Mouse (Mus musculus): ENCODE results near the gene Agbl1. TPM values are rescaled to one million over a fixed set of nuclear protein-coding genes. Genes with fewer than 3 reads are reported as not detected.
"Not testable (repeated sequence)": the region's sequence is repeated elsewhere in the genome, so short reads cannot be mapped to it uniquely, and the experiment has no call there.

The Agbl1 gene
- polyA plus RNA-seq, 1 experiment from 2014 or later, result 0.18 TPM

- Histone ChIP-seq H3K4me3 (no peak overlapping the region), H3K9me3 (no peaks in the 10 kb centered on the region), H3K4me2 (no peak overlapping the region), H3K9ac (no peak overlapping the region), H3K27me3 (no peaks in the 10 kb centered on the region), H3K27ac (replicated peaks) (no peak overlapping the region), H3K4me1 (replicated peaks) (no peaks in the 10 kb centered on the region), H3K36me3 (no peaks in the 10 kb centered on the region)
- no peak for ATAC-seq (ENCODE audit: low FRiP score, low read depth)
- WGBS, result 81% methylated on average over 4 of the region's 4 CpGs
These were observed 421.3 kb downstream of the Agbl1 start for GRCm38 (mm10) chr7:76650984-76651383.

DNA sequence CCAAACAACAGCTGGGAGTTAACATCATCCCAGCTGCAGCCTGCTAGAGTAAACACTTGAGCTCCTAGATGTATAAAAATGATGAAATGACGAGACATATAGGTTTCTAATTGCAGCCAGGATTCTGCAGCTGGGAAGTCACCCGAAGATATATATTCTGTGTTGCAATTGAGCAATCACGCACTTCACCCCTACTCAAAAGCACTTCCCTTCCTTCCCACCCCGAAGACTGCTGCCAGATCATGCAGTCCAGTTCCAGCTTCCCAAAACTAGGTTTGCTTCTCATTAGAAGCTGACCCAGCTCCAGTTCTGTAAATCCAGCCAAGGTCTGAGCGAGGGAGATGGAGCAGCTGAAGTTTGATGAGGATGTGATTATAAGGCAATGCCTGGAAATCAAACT is 431.4 kb downstream of the Agbl1 start:
- no peaks in the 10 kb centered on the region for H3K4me1 ChIP-seq (replicated peaks)
- H3K9me3 ChIP-seq, result no peaks in the 10 kb centered on the region
- no peak overlapping the region for H3K27ac ChIP-seq (replicated peaks)
- H3K4me2 ChIP-seq, result no peak overlapping the region
- H3K36me3 ChIP-seq, result no peaks in the 10 kb centered on the region
- 90% methylated on average over 5 of the region's 5 CpGs for WGBS
- H3K4me3 ChIP-seq, result no peak overlapping the region
- H3K27me3 ChIP-seq, result no peaks in the 10 kb centered on the region
- ATAC-seq (ENCODE audit: low FRiP score, low read depth), result no peak
- H3K9ac ChIP-seq, result no peak overlapping the region

- no peak overlapping the region for H3K4me2 ChIP-seq
- no peaks in the 10 kb centered on the region for H3K27me3 ChIP-seq
- H3K27ac ChIP-seq (replicated peaks), result no peak overlapping the region
- H3K36me3 ChIP-seq, result no peaks in the 10 kb centered on the region
- ATAC-seq (ENCODE audit: low FRiP score, low read depth), result no peak
- no peak overlapping the region for H3K4me3 ChIP-seq
- no peaks in the 10 kb centered on the region for H3K4me1 ChIP-seq (replicated peaks)
- 40% methylated on average over 3 of the region's 3 CpGs for WGBS
- H3K9ac ChIP-seq, result no peak overlapping the region
- H3K9me3 ChIP-seq, result no peaks in the 10 kb centered on the region
These were observed 445.2 kb downstream of the Agbl1 start for GRCm38 (mm10) chr7:76674856-76675255.

- Histone ChIP-seq H3K4me3 (no peak overlapping the region), H3K9ac (no peak overlapping the region), H3K9me3 (no peaks in the 10 kb centered on the region), H3K4me1 (replicated peaks) (no peaks in the 10 kb centered on the region), H3K27ac (replicated peaks) (no peak overlapping the region), H3K4me2 (no peak overlapping the region), H3K27me3 (no peaks in the 10 kb centered on the region), H3K36me3 (no peaks in the 10 kb centered on the region)
- WGBS, result 80% methylated on average over 1 of the region's 1 CpGs
- ATAC-seq (ENCODE audit: low FRiP score, low read depth), result no peak
These were observed 471.5 kb downstream of the Agbl1 start for GRCm38 (mm10) chr7:76701224-76701623.

- H3K4me3 ChIP-seq; H3K36me3 ChIP-seq; ATAC-seq (ENCODE audit: low FRiP score, low read depth); H3K9ac ChIP-seq; H3K27me3 ChIP-seq; H3K9me3 ChIP-seq; H3K4me2 ChIP-seq; H3K4me1 ChIP-seq (replicated peaks); H3K27ac ChIP-seq (replicated peaks): not testable (repeated sequence)
- WGBS, result 93% methylated on average over 7 of the region's 7 CpGs
These were observed 502.5 kb downstream of the Agbl1 start for GRCm38 (mm10) chr7:76732220-76732619.

- Histone ChIP-seq H3K4me2 (no peak overlapping the region), H3K4me1 (replicated peaks) (peaks cover 4% of the 10 kb centered on the region; the same call in 1 of the 2 replicates), H3K27ac (replicated peaks) (no peak overlapping the region), H3K27me3 (no peaks in the 10 kb centered on the region), H3K9ac (no peak overlapping the region), H3K36me3 (no peaks in the 10 kb centered on the region), H3K9me3 (no peaks in the 10 kb centered on the region), H3K4me3 (no peak overlapping the region)
- WGBS, result 34% methylated on average over 5 of the region's 5 CpGs
- ATAC-seq (ENCODE audit: low FRiP score, low read depth), result no peak
These were observed 547.7 kb downstream of the Agbl1 start for GRCm38 (mm10) chr7:76777237-76777855.

DNA sequence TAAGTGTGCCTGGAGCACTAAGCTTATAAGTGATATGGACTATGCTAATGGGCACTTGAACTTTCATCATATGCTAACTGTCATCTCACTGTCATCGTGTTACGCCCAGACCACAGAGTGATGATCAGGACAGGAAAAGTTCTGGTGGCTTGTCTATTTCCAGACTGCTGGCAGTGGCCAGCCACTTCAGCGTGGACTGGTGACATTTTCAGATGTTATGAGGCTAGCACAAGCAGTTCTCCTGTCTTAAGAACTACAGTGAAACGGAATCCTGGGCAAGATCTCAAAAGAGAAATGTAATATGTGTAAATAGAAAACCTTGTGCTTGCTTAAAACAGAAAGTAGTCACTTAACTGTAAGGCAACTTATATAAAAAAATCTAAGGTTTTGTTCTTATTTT is 550.8 kb downstream of the Agbl1 start:
- H3K27ac ChIP-seq (replicated peaks), result no peak overlapping the region
- no peaks in the 10 kb centered on the region for H3K36me3 ChIP-seq
- H3K4me2 ChIP-seq, result no peak overlapping the region
- no peaks in the 10 kb centered on the region for H3K9me3 ChIP-seq
- H3K9ac ChIP-seq, result no peak overlapping the region
- no peaks in the 10 kb centered on the region for H3K27me3 ChIP-seq
- peaks cover 4% of the 10 kb centered on the region; the same call in 1 of the 2 replicates for H3K4me1 ChIP-seq (replicated peaks)
- H3K4me3 ChIP-seq, result no peak overlapping the region
- 88% methylated on average over 4 of the region's 4 CpGs for WGBS
- no peak for ATAC-seq (ENCODE audit: low FRiP score, low read depth)

GRCm38 (mm10) chr7:76788561-76789306 is 559.0 kb downstream of the Agbl1 start:
- WGBS, result 6% methylated on average over 1 of the region's 1 CpGs
- ATAC-seq (ENCODE audit: low FRiP score, low read depth), result no peak

DNA sequence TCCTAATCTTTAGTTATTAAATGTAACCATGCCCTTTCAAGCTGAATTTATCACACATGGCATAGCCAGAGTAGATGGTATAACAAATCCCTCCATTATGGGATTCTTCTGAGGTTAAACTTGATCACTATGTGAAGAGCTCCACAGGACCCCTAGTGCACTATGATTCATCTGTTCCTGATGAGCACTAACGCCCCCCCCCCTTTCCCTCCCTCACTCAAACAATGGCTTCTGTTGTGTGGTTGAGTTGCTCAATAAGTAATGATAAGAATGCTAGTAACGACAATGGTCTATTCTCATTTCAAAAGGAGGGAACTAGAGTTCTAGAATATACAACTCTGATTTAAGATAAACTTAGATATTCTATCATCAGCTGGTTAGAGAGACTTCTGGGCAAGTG is 560.4 kb downstream of the Agbl1 start:
- H3K4me2 ChIP-seq, result no peak overlapping the region
- ATAC-seq (ENCODE audit: low FRiP score, low read depth), result no peak

More at GRCm38 (mm10) chr7:76788561-76789306, 559.0 kb downstream of the Agbl1 start:
- Histone ChIP-seq H3K4me1 (replicated peaks) (no peaks in the 10 kb centered on the region), H3K9me3 (no peaks in the 10 kb centered on the region), H3K36me3 (no peaks in the 10 kb centered on the region), H3K4me2 (no peak overlapping the region), H3K9ac (no peak overlapping the region), H3K27me3 (no peaks in the 10 kb centered on the region), H3K27ac (replicated peaks) (no peak overlapping the region), H3K4me3 (no peak overlapping the region)

GRCm38 (mm10) chr7:76791247-76791646 is 561.6 kb downstream of the Agbl1 start:
- 83% methylated on average over 4 of the region's 4 CpGs for WGBS
- Histone ChIP-seq H3K27ac (replicated peaks) (no peak overlapping the region), H3K9ac (no peak overlapping the region)

More for the DNA sequence above, 560.4 kb downstream of the Agbl1 start:
- H3K4me3 ChIP-seq, result no peak overlapping the region
- 64% methylated on average over 2 of the region's 2 CpGs for WGBS
- H3K27ac ChIP-seq (replicated peaks), result no peak overlapping the region
- no peak overlapping the region for H3K9ac ChIP-seq
- no peaks in the 10 kb centered on the region for H3K9me3 ChIP-seq
- no peaks in the 10 kb centered on the region for H3K4me1 ChIP-seq (replicated peaks)
- no peaks in the 10 kb centered on the region for H3K27me3 ChIP-seq
- H3K36me3 ChIP-seq, result no peaks in the 10 kb centered on the region

GRCm38 (mm10) chr7:76810003-76810402 is 580.3 kb downstream of the Agbl1 start:
- H3K9ac ChIP-seq, result no peak overlapping the region
- no peaks in the 10 kb centered on the region for H3K9me3 ChIP-seq
- no peak for ATAC-seq (ENCODE audit: low FRiP score, low read depth)
- no peaks in the 10 kb centered on the region for H3K36me3 ChIP-seq
- H3K27ac ChIP-seq (replicated peaks), result no peak overlapping the region
- H3K4me2 ChIP-seq, result no peak overlapping the region
- H3K4me1 ChIP-seq (replicated peaks), result no peaks in the 10 kb centered on the region
- 56% methylated on average over 3 of the region's 3 CpGs for WGBS
- no peaks in the 10 kb centered on the region for H3K27me3 ChIP-seq
- no peak overlapping the region for H3K4me3 ChIP-seq

More at GRCm38 (mm10) chr7:76791247-76791646, 561.6 kb downstream of the Agbl1 start:
- H3K27me3 ChIP-seq, result no peaks in the 10 kb centered on the region
- no peaks in the 10 kb centered on the region for H3K36me3 ChIP-seq
- no peak overlapping the region for H3K4me2 ChIP-seq
- H3K9me3 ChIP-seq, result no peaks in the 10 kb centered on the region
- no peak for ATAC-seq (ENCODE audit: low FRiP score, low read depth)
- no peak overlapping the region for H3K4me3 ChIP-seq
- no peaks in the 10 kb centered on the region for H3K4me1 ChIP-seq (replicated peaks)

DNA sequence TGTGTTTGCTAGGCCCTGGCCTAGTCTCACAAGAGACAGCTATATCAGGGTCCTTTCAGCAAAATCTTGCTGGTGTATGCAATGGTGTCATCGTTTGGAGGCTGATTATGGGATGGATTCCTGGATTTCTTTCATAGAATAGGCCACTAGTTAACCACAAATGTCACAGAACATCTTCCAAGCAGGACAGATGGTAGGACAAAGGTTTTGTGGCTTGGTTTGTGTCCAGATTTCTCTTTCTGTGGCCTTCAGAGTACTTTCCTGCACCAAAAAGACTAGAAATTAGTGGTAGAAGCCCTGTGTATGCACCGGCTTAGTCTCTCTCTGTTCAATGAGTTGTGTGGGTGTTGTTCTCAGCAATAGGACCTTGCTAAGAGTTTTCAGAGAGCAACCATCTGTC is 590.9 kb downstream of the Agbl1 start:
- Histone ChIP-seq H3K27ac (replicated peaks) (no peak overlapping the region), H3K36me3 (no peaks in the 10 kb centered on the region), H3K27me3 (no peaks in the 10 kb centered on the region), H3K4me1 (replicated peaks) (no peaks in the 10 kb centered on the region), H3K9ac (no peak overlapping the region), H3K4me2 (no peak overlapping the region), H3K9me3 (no peaks in the 10 kb centered on the region), H3K4me3 (no peak overlapping the region)
- ATAC-seq (ENCODE audit: low FRiP score, low read depth), result no peak
- 76% methylated on average over 2 of the region's 2 CpGs for WGBS

All from hindbrain, embryonic 15.5 days (tissue).